In the genomic region with DNA sequence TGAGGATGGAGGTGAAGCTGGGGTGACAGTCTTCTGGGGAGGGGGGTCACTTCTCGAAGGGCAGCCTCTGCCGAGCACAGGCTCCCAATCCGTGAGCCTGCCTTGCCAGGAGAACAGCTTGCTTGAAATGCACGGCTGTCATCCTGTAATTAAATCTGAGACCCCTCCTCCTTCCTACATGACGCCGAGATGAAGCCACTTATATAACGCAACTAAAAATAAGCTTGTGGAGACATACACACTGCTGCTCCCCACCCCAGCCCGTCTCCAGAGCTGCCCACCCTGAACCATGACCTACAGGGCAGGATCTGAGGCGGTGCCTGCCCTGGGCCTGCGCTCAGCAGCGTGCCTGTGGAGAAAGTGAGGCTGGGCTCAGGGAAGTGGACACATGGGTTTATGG, we compare ENCODE assay signal across 11 mouse cellular contexts. TPM values are rescaled to one million over a fixed set of nuclear protein-coding genes. Genes with fewer than 3 reads are reported as not detected.
DNase-seq lines count a peak whose midpoint lies in the region; ATAC-seq and TF ChIP-seq lines count a peak whose summit lies in the region.
"Had no signal": no experiment of that assay in that cellular context is flagged by ENCODE, and none has a peak within 500 bp of the region (broad histone marks: within the 10 kb centered on the region; RNA-seq: fewer than 3 reads in every experiment).

No protein-coding gene starts in this region.

- DNase-seq in kidney, adult 2 months: no peak
- no peak for DNase-seq in kidney, postnatal 14 days
- peak; percentile 48 for DNase-seq in midbrain, postnatal 0 days (ENCODE audit: low spot score)
- no peak for DNase-seq in left cerebral cortex, adult 2 months (ENCODE audit: extremely low spot score in 1 of 2, low spot score in 2 of 2)
- no peak for DNase-seq in natural killer cell, adult 2 months (ENCODE audit: low spot score in 2 of 2)
- DNase-seq: gastrocnemius, postnatal 25 days; thymus, postnatal 14 days had no signal

- no peak for TF ChIP-seq POLR2A in kidney, adult 2 months (IDR thresholded peaks at IDR 0.05; ENCODE audit: low read depth, low read length)

- H3K36me3 ChIP-seq in kidney, adult 2 months (ENCODE audit: control insufficient read depth, insufficient read depth, low read length): no peaks in the 10 kb centered on the region
- no peaks in the 10 kb centered on the region for H3K36me3 ChIP-seq in midbrain, postnatal 0 days (ENCODE audit: insufficient read depth, low read length)
- H3K36me3 ChIP-seq in midbrain, embryonic 16.5 days (ENCODE audit: control insufficient read depth, insufficient read depth, low read length): no peaks in the 10 kb centered on the region
- no peaks in the 10 kb centered on the region for H3K36me3 ChIP-seq in embryonic facial prominence, embryonic 13.5 days

- no peak for TF ChIP-seq CTCF in kidney, adult 2 months (conservative IDR thresholded peaks at IDR 0.05; ENCODE audit: insufficient read depth, insufficient read length, low read depth, low read length)
- TF ChIP-seq CTCF in midbrain, postnatal 0 days (IDR thresholded peaks at IDR 0.05): no peak
- TF ChIP-seq CTCF in left cerebral cortex, adult 2 months (IDR thresholded peaks at IDR 0.05): no peak

- H3K27ac ChIP-seq in kidney, adult 2 months (ENCODE audit: insufficient read depth, low read depth, low read length): peak overlapping the region; percentile 63
- H3K27ac ChIP-seq in midbrain, postnatal 0 days (ENCODE audit: low read depth, low read length): no peak overlapping the region
- H3K27ac ChIP-seq in midbrain, embryonic 16.5 days (ENCODE audit: low read length): no peak overlapping the region
- H3K27ac ChIP-seq in embryonic facial prominence, embryonic 13.5 days: no peak overlapping the region; the same call in 1 of the 2 replicates
- peak overlapping the region; percentile 93 for H3K27ac ChIP-seq in left cerebral cortex, adult 2 months
- H3K27ac ChIP-seq: liver, embryonic 14.5 days had no signal

- intact Hi-C loops in left cerebral cortex, adult 2 months (cut with DNase I): no loop called here

- H3K9ac ChIP-seq in midbrain, postnatal 0 days (replicated peaks; ENCODE audit: low read length, poor library complexity, severe bottlenecking): no peak overlapping the region
- no peak overlapping the region for H3K9ac ChIP-seq in midbrain, embryonic 16.5 days (ENCODE audit: low read depth, low read length)
- H3K9ac ChIP-seq in embryonic facial prominence, embryonic 13.5 days: 0 out of 2 replicates have a peak overlapping the region, but pooled peaks have one; percentile 16
- H3K9ac ChIP-seq: liver, embryonic 14.5 days had no signal

- H3K4me3 ChIP-seq in kidney, adult 2 months (ENCODE audit: insufficient read depth, low read depth, low read length): no peak overlapping the region
- H3K4me3 ChIP-seq in midbrain, postnatal 0 days (ENCODE audit: low read depth, low read length): no peak overlapping the region
- no peak overlapping the region for H3K4me3 ChIP-seq in midbrain, embryonic 16.5 days (ENCODE audit: low read depth, low read length)
- no peak overlapping the region for H3K4me3 ChIP-seq in embryonic facial prominence, embryonic 13.5 days
- peak overlapping the region; percentile 82 for H3K4me3 ChIP-seq in left cerebral cortex, adult 2 months

- no peak for ATAC-seq in midbrain, postnatal 0 days (ENCODE audit: low FRiP score)
- ATAC-seq in midbrain, embryonic 16.5 days: no peak
- no peak for ATAC-seq in embryonic facial prominence, embryonic 13.5 days (ENCODE audit: insufficient number of reproducible peaks, insufficient read depth, low FRiP score, low TSS enrichment, low read depth)
- no peak for ATAC-seq in megakaryocyte, adult 5-6 weeks (ENCODE audit: poor library complexity, severe bottlenecking)

- no peaks in the 10 kb centered on the region for H3K9me3 ChIP-seq in midbrain, postnatal 0 days (ENCODE audit: low read length)
- H3K9me3 ChIP-seq in midbrain, embryonic 16.5 days (replicated peaks; ENCODE audit: control insufficient read depth, low read length, poor library complexity, severe bottlenecking): no peaks in the 10 kb centered on the region
- H3K9me3 ChIP-seq in embryonic facial prominence, embryonic 13.5 days: no peaks in the 10 kb centered on the region

- WGBS in kidney, adult 2 months: 39% methylated on average over 11 of the region's 11 CpGs
- 68% methylated on average over 11 of the region's 11 CpGs for WGBS in midbrain, postnatal 0 days
- WGBS in midbrain, embryonic 16.5 days: 65% methylated on average over 11 of the region's 11 CpGs
- WGBS in embryonic facial prominence, embryonic 13.5 days: 44% methylated on average over 11 of the region's 11 CpGs

- H3K27me3 ChIP-seq in kidney, adult 2 months (replicated peaks; ENCODE audit: control insufficient read depth, insufficient read depth, low read length): no peaks in the 10 kb centered on the region
- H3K27me3 ChIP-seq in midbrain, postnatal 0 days (ENCODE audit: insufficient read depth, low read length): no peaks in the 10 kb centered on the region
- peaks cover 3% of the 10 kb centered on the region; the same call in 1 of the 2 replicates for H3K27me3 ChIP-seq in midbrain, embryonic 16.5 days (ENCODE audit: control insufficient read depth, insufficient read depth, low read depth, low read length)
- H3K27me3 ChIP-seq in embryonic facial prominence, embryonic 13.5 days: peaks cover 4% of the 10 kb centered on the region; the same call in 1 of the 2 replicates

- H3K4me1 ChIP-seq in kidney, adult 2 months (ENCODE audit: control insufficient read depth, insufficient read depth, low read length): peaks cover 50% of the 10 kb centered on the region
- H3K4me1 ChIP-seq in midbrain, postnatal 0 days (ENCODE audit: insufficient read depth, low read length): no peaks in the 10 kb centered on the region
- H3K4me1 ChIP-seq in midbrain, embryonic 16.5 days (ENCODE audit: control insufficient read depth, insufficient read depth, low read length): peaks cover 19% of the 10 kb centered on the region
- peaks cover 89% of the 10 kb centered on the region for H3K4me1 ChIP-seq in embryonic facial prominence, embryonic 13.5 days

- H3K4me2 ChIP-seq in midbrain, postnatal 0 days (ENCODE audit: low read depth, low read length, poor library complexity, severe bottlenecking): no peak overlapping the region
- H3K4me2 ChIP-seq in midbrain, embryonic 16.5 days (ENCODE audit: low read length): no peak overlapping the region
- H3K4me2 ChIP-seq in embryonic facial prominence, embryonic 13.5 days: peak overlapping the region; percentile 18; the same call in 1 of the 2 replicates

RNA-seq across cellular contexts. Expression of gene Baiap2, which starts 2.4 kb away (rescaled TPM):
- polyA plus RNA-seq in kidney, adult 2 months (2012; rRNA removed): 78.1 and 88.4 TPM in 2 replicates
- 23.8 and 32.7 TPM in 2 replicates for total RNA-seq in midbrain, postnatal 0 days (2014; rRNA removed)
- 18.0 TPM in 2 replicates for polyA plus RNA-seq in midbrain, postnatal 0 days (2015; fragmentation: Nextera tagmentation; extraction: Ambion mirVana)
- 14.7 and 15.7 TPM in 2 replicates for polyA plus RNA-seq in midbrain, embryonic 16.5 days (2015; fragmentation: Nextera tagmentation; extraction: Ambion mirVana)
- polyA plus RNA-seq in embryonic facial prominence, embryonic 13.5 days (2015; fragmentation: Nextera tagmentation; extraction: Ambion mirVana): 17.5 and 20.0 TPM in 2 replicates
- 100 to 1,000 TPM; 249 to 287 TPM for total RNA-seq in left cerebral cortex, adult 2 months (2021)
- 6.2 TPM in 2 replicates for total RNA-seq in megakaryocyte, adult 5-6 weeks (2015)
- 6.2 and 6.9 TPM in 2 replicates for total RNA-seq in megakaryocyte, adult 5-6 weeks (2017)

RNA-seq across cellular contexts. Expression of gene Chmp6, which starts 26.9 kb away (rescaled TPM):
- 97.2 and 106 TPM in 2 replicates for polyA plus RNA-seq in kidney, adult 2 months (2012; rRNA removed)
- 79.5 and 101 TPM in 2 replicates for total RNA-seq in midbrain, postnatal 0 days (2014; rRNA removed)
- polyA plus RNA-seq in midbrain, postnatal 0 days (2015; fragmentation: Nextera tagmentation; extraction: Ambion mirVana): 121 and 129 TPM in 2 replicates
- 109 and 115 TPM in 2 replicates for polyA plus RNA-seq in midbrain, embryonic 16.5 days (2015; fragmentation: Nextera tagmentation; extraction: Ambion mirVana)
- 103 and 104 TPM in 2 replicates for polyA plus RNA-seq in embryonic facial prominence, embryonic 13.5 days (2015; fragmentation: Nextera tagmentation; extraction: Ambion mirVana)
- total RNA-seq in left cerebral cortex, adult 2 months (2021): 10 to 100 TPM; 37.2 to 43.6 TPM
- 20.7 and 21.7 TPM in 2 replicates for total RNA-seq in megakaryocyte, adult 5-6 weeks (2015)
- 54.8 and 79.3 TPM in 2 replicates for total RNA-seq in megakaryocyte, adult 5-6 weeks (2017)

Comparison
In these comparisons a context has a peak if more than half of its experiments do, and no peak if none do; other contexts are left out.
1. H3K27ac ChIP-seq: peak in kidney, adult 2 months (single experiment) and left cerebral cortex, adult 2 months (single experiment); none in midbrain, postnatal 0 days (single experiment), midbrain, embryonic 16.5 days (single experiment) and embryonic facial prominence, embryonic 13.5 days (single experiment).